8 mouse cellular contexts compared by ENCODE assay signal in genomic region chr17:25274571-25275346, GRCm38 (mm10). TPM values are rescaled to one million over a fixed set of nuclear protein-coding genes. Genes with fewer than 3 reads are reported as not detected.
A peak's percentile ranks its signal among the peaks of the same experiment; 100 is the strongest.
DNase-seq lines count a peak whose midpoint lies in the region; ATAC-seq lines count a peak whose summit lies in the region.

Gene Ube2i (minus strand): TSS chr17:25274622.

- H3K4me2 ChIP-seq in kidney, embryonic 15.5 days = peak within 1 kb of the TSS; percentile 75

- peak within 1 kb of the TSS; percentile 98 for H3K27ac ChIP-seq in kidney, embryonic 15.5 days

- H3K36me3 ChIP-seq in kidney, embryonic 15.5 days = peaks cover 9% of the 10 kb centered on the region
- H3K36me3 ChIP-seq in megakaryocyte, embryonic 14.5 days (replicated peaks; ENCODE audit: low read length) = peaks cover 12% of the 10 kb centered on the region

- H3K9me3 ChIP-seq in kidney, embryonic 15.5 days (replicated peaks) = no peaks in the 10 kb centered on the region
- H3K9me3 ChIP-seq in megakaryocyte, embryonic 14.5 days = no peaks in the 10 kb centered on the region

- H3K27me3 ChIP-seq in kidney, embryonic 15.5 days = peaks cover 6% of the 10 kb centered on the region; the same call in 1 of the 2 replicates
- H3K27me3 ChIP-seq in megakaryocyte, embryonic 14.5 days (replicated peaks) = peaks cover 9% of the 10 kb centered on the region

- ATAC-seq in kidney, embryonic 15.5 days (replicated peaks; ENCODE audit: low FRiP score) = no peak
- no peak for ATAC-seq in inflammation-experienced regulatory T-cells, adult 6 months

- H3K4me3 ChIP-seq in kidney, embryonic 15.5 days (replicated peaks) = peak within 1 kb of the TSS; percentile 85
- peak within 1 kb of the TSS; percentile 95 for H3K4me3 ChIP-seq in megakaryocyte, embryonic 14.5 days (replicated peaks)

- peak within 1 kb of the TSS; percentile 98 for H3K9ac ChIP-seq in kidney, embryonic 15.5 days

- no peak for DNase-seq in kidney, adult 18-20 months
- no peak for DNase-seq in adrenal gland, postnatal 10 days
- DNase-seq in gastrocnemius, adult 8-10 months (ENCODE audit: low spot score in 2 of 2) = no peak
- DNase-seq in urinary bladder, postnatal 36 days (ENCODE audit: low spot score in 2 of 2) = no peak
- DNase-seq in embryo, embryonic 9.5 days (ENCODE audit: extremely low spot score) = no peak

- 81% methylated on average over 9 of the region's 9 CpGs for WGBS in kidney, embryonic 15.5 days

- peaks cover 29% of the 10 kb centered on the region for H3K4me1 ChIP-seq in kidney, embryonic 15.5 days
- peaks cover 45% of the 10 kb centered on the region for H3K4me1 ChIP-seq in megakaryocyte, embryonic 14.5 days

RNA-seq across cellular contexts. Expression of gene Ube2i, which starts in this region (rescaled TPM):
- 669 and 677 TPM in 2 replicates for polyA plus RNA-seq in kidney, embryonic 15.5 days (2015; fragmentation: Nextera tagmentation; extraction: Ambion mirVana)
- total RNA-seq in adrenal gland, postnatal 10 days (2021) = 100 to 1,000 TPM; 221 to 242 TPM
- total RNA-seq in gastrocnemius, adult 8-10 months (2022) = 10 to 100 TPM; 57.0 to 66.7 (median 58.0) TPM
- polyA plus RNA-seq in inflammation-experienced regulatory T-cells, adult 6 months (2017; shearing (Covaris generic)) = 100 to 1,000 TPM; 418 to 487 (median 438) TPM
- 72.7 and 190 TPM in 2 replicates for polyA plus RNA-seq in megakaryocyte, embryonic 14.5 days (2012; ENCODE audit: insufficient read depth, low replicate concordance)
